Mouse (Mus musculus): Measurements from ENCODE around the gene Mrps36. TPM values are rescaled to one million over a fixed set of nuclear protein-coding genes. Genes with fewer than 3 reads are reported as not detected.
"Not testable (repeated sequence)": the region's sequence is repeated elsewhere in the genome, so short reads cannot be mapped to it uniquely, and the experiment has no call there.

Mrps36 gene
- total RNA-seq (2021), result 10 to 100 TPM; 51.6 to 52.8 TPM
- long read RNA-seq, transcript Mrps36-203 (4 exons, 701 nt), result major isoform, 29 of 32 reads
- long read RNA-seq, partial matches to known transcripts, result 0 of 32 reads
- long read RNA-seq, other reads (novel, unspliced or antisense), result 1 of 32 reads

DNA sequence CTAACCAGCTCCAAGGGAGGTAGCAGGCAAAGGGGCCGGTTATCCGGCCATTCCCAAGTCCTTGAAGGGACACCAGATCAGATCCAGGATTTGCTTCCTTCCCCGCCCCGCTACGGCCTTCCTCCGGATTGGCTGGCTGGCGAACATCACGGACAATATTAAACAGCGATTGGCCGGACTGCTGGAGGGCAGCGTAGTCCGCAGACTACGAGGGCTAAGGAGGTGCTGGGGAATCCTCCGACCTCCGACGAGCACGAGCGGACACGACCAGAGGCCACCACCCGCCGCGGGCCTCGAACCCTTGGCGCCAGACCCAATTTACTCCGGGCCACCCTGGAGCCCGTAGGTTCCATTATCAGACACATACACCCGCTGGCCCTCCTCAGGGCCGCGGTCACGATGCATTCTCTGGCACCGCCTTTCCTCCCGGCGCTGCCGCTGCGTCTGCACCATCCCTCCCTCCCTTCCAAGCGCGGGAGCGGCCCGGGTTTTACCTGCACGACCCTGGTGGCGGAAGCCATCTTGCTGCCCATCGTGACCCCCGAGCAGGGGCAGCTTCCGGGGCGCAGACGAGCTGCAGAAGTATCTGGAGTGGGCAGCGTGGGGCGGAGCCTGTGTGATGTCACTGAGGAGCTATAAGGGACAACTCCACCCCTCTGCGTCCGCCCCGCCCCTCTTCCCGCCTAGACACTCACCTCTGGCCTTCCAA lies at the start of gene Mrps36:
TSS of gene Mrps36 (minus strand) at position 624 of the 709 bp plus-strand sequence.
- peak; percentile 89 to 93 for DNase-seq (ENCODE audit: low spot score in 2 of 2)

DNA sequence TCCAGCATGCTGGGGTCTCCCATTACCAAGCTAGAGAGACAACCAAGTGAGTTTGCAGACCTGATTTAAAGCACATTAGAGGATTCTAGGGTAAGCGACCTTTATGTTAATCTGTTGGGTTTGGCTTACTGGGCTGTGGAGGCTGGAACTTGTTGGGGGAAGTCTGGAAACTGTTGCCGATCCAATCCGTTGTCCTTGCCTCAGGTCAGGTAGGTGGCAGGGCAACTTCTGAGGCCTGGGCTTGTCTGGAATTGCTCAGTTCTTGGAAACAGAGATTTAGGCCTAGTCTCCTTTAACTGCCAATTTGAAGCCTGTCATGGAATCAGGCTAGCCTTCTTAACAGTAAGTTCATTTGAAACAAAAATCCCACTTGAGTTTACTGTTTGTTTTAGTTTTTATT lies 44.6 kb upstream of the Mrps36 start:
- no peak for DNase-seq (ENCODE audit: low spot score in 2 of 2)

DNA sequence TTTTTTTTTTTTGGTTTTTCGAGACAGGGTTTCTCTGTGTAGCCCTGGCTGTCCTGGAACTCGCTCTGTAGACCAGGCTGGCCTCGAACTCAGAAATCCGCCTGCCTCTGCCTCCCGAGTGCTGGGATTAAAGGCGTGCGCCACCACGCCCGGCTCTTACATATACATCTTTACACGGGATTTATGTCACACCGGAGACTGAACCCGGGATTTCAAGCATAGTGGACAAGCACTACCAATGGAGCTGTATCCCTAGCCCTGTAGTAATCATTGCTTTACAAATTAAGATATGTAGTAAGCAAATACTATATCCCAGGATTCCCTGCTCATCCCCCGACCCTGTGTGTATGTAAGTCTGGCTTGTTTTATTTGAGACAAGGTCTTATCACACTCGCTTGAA lies 43.6 kb upstream of the Mrps36 start:
- not testable (repeated sequence) for DNase-seq (ENCODE audit: low spot score in 2 of 2)

DNA sequence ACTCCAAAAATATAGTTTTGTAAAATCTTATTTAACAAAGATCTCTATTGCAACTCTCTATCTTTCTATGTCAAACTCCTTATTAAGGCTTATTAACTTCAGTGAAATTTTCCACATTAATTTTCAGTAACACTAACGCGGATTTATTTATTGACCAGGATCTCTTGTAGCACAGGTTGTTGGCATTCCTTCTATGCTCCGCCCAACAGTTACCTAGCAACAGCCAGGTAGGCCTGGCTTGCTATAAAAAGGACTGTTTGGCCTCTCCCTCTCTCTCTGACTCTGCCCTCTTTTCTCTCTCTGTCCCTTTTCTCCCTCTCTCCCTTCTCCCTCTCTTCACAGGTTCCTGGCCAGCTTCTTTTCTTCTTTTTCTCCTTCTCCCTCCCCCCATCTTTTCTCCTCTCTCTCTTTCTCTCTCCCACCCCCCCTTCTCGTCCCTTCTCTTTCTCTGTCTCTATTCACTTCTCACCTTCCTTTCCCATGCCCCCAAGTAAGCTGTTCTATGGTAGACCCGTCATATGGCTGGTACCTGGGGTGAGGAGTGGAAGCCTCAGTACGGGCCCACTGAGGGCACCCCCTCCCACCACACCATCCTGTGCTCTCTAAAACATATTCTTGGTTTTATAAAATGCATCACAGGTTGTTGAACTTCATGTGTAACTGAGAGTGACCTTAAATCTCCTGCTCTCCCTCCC lies 43.0 kb upstream of the Mrps36 start:
- DNase-seq (ENCODE audit: low spot score in 2 of 2), result no peak

DNA sequence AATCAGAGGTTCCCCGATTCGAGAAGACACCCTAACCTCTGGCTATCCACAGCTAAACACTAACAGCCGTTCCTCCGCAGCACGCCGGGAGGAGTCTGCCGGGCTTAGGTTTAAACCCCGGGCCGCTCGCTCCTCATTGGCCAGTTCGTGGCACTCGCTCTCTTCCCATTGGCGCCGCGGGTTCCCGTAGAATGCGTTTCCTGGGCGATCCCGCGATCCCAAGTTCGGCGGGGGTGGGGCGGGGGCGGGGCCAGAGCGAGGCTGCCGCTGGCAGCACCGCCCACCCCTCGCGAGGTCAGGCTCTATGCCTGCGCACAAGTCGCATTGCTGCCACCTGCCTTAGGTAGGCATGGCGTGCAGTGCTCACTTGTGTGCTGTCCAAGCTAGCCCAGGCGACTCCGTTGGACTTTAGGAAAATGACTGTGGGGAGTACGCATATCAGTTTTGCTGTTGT lies 42.0 kb upstream of the Mrps36 start, which contains the start of gene Ccnb1:
TSS of gene Ccnb1 (minus strand) at position 157 of the 454 bp plus-strand sequence.
- peak; percentile 74 to 91 for DNase-seq (ENCODE audit: low spot score in 2 of 2)

DNA sequence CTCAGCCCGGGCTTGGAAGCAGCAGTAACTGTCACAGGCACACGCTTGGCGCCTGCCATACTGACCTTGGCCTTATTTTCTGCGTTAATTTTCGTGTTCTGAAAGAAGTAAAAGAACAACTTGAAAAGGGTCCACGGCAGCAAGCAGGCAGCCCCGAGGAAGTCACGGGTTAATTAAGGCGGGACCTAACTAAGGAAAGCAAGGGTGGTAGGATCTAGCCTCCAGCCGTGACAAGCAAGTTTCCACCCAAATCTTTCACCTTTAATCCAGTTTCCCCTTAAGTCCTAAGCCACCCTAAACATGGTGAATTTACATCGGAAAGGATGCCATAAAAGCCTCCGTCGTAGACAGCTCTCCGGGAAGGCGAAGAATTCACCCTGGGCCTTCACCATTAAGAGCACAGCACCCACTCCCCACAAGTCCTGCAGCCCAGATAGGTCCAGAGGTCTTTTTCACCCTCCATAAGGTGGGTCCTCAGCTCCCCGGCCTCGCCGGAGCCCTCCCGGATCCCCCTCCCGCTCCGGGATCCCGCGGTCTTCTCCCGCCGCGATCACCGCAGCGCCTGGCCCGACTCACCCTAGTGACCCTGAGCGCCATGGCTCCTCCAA lies 41.5 kb upstream of the Mrps36 start:
- DNase-seq (ENCODE audit: low spot score in 2 of 2), result no peak

DNA sequence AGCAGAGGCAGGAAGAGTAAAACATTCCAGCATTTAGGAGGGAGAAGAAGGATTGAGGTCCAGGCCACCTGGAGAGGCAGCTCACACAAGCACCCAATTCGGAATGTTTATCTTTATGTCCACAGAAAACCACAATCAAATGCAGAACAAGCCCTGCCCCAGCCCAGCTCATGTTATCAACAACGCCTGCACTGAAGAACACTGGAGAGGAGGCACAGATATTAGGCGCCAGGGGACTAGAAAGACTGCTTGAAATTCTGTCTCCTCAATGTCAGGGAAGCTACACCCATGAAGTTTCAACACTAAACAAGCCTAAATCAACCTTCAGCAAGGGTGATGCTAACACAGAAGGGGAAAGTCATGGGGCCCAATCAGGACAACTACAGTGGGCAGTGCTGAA lies 33.0 kb upstream of the Mrps36 start:
- DNase-seq (ENCODE audit: low spot score in 2 of 2), result no peak

DNA sequence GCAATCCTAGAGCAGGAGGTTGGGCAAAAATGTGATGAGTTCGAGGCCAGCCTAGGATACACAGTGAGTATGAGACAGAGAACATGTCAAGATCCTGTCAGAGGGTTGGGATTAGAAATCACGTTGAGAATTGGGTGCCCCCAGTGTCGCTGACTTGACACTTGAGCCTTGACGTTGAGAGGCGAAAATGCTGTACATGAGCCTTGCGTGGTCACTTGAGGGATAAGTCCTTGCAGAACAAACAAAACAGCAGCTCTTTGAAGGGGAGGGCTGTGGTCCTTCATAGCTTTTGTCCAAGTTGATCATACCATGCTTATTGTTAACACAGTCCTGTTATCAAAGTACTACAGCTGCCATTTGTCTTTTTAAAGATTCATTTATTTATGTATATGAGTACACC lies 32.3 kb upstream of the Mrps36 start:
- DNase-seq (ENCODE audit: low spot score in 2 of 2), result no peak

DNA sequence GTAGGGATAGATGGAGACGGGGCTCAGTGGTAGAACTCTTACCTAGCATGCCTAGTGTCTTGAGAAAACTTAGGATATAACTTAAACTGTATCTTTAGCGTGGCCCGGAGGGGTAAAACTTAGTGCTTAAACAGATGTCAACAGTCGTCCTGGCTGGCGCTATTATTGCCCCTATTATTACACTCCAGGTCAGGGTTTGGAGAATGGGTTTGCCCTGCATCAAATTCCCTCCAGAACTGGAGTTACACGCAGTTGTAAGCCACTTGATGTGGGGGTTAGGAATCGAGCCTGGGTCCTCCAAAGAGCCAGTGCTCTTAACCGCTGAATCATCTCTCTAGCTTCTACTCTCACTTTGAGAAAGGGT lies 31.6 kb upstream of the Mrps36 start:
- no peak for DNase-seq (ENCODE audit: low spot score in 2 of 2)

DNA sequence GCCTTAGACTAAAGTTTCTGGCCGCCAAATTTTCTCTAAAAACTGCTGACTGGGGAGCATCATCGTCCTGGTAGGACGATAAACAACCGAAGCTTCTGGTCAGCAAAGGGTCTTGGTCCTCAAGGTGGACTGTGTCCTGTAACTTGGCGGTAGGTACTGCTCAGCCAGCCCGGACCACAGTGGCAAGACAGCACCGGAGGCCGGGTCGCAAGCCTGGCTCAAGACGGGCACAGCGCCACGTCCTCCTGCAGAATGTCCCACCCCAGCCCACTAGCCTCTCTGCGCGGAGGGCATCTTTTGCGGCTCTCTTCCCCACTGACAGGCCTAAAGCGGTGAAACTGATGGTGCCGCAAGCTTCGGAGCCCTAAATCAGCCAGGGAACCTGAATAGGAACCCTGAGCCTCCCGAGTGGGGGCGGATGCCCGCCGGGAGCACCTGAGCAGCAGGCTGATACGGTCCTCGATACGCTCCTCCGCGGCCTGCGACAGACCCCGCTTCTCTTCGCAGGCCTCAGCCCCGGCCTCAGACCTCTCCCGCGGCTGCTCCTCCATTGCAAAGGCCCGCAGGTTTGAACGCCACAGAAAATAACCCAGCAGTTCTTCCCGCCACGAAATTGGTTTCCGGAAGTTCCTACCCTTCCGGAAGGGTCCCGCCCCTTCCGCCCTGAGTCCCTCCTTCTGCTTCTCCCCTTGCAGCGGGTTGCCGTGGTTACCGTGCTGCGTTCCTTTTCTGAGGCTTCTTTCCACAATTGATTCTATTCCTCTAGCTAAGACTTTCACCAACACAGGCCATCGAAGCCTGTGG lies 31.0 kb upstream of the Mrps36 start, which contains the start of gene Cenph:
TSS of gene Cenph (minus strand) at position 648 of the 804 bp plus-strand sequence.
- DNase-seq (ENCODE audit: low spot score in 2 of 2), result peak; percentile 68 to 84

DNA sequence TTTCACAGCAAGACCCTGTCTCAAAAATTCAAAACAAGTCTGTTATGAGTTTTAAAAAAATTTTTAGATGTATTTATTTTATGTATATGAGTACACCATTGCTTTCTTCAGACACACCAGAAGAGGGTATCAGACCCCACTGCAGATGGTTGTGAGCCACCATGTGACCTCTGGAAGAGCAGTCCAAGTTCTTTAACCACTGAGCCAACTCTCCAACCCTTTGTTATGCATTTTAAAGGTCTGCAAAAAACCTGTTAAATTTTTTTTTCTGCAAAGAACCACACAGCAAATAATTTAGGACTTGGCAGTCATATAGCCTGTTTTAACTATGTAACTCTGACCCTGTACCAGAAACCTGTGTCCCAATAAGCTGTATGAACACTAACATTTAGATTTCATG lies 30.2 kb upstream of the Mrps36 start:
- no peak for DNase-seq (ENCODE audit: low spot score in 2 of 2)

DNA sequence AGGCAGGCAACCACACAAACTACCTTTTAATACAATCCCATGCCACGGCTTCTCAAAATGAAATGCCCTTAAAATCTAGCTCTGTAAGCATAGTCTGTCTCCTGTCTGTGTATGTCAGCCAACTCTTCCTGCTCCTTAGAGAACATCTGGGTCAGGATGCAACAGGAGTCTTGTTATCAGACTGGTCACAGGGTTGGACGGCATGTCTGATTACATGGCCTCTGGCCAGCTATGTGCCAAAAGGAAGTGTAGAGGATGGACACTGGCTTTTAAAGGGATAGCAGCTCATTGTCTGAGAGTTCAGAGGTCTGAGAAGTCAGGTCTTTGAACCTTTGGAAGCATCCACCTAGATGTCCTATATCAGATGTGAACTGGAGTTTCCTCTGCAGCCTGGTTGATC lies 10.9 kb upstream of the Mrps36 start:
- no peak for DNase-seq (ENCODE audit: low spot score in 2 of 2)

DNA sequence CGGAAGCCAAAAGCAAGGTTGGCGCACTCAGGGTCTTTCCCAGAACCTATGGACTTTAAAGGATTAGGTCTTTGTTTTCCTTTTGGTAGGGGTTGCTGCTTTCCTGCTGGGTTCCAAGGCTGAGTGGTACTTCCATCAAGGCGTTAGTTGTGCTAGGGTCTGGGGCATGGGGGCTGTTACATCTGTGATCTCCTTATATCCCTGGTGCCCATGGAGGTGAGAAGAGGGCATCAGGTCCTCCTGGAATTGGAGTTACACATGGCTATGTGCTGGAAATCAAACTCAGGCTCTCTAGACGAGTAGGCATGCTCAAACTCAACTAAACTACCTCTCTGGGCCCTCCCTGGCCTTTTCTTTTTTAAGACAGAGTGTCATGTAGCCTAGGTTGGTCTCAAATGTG lies 9.7 kb upstream of the Mrps36 start:
- no peak for DNase-seq (ENCODE audit: low spot score in 2 of 2)

DNA sequence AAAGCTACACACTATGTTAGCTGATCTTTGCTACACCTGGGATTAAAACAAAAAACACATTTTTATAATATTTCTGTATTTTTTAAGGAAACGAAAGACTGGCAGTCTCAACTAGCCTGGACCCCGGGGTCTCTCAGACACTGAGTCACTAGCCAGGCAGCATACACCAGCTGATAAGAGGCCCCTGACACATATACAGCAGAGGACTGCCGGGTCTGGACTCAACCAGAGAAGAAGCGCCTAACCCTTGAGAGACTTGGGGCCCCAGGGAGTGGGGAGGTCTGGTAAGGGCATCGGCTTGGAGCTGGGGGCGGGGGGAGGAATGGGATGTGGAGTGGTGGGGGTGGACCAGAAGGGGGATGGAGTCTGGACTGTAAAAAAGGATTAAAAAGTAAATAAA lies 8.6 kb upstream of the Mrps36 start:
- no peak for DNase-seq (ENCODE audit: low spot score in 2 of 2)

DNA sequence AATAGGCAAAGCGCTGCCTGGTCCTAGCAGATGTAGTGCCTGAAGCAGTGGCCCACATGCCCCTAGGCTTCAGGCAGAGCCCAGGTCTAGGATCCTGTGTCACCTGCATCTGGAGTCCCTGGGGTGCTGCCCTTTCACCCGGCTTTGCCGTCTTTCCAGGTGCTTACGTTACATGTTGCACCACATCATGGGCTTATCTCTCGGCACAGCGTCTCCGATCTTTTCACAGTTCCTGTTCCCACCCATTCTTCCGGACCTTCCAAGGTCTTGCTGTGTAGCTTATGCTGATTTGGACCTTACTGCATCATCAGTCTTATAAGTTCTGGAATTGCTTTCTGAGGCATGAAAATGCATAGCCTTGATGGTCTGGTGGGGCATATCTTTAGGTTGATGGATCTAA lies 8.1 kb upstream of the Mrps36 start:
- DNase-seq (ENCODE audit: low spot score in 2 of 2), result no peak

DNA sequence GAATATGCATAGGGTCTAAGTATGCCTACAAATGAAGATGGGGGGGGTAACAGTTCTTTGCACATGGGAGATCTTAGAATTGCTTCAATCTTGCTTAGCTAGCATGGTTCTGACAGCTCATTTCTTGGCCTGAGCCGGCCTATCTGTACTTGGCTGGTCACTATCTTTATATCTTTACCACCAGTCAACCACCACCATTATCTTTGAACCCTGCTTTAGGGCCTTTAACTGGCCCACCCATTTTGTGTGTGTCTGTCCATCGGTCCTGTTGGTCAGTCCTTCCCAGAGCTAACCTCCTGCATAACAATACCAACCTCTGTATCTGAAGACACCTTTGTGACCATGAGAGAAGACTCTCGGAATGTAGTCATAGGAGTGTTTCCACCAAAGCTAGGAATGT lies 6.9 kb upstream of the Mrps36 start:
- no peak for DNase-seq (ENCODE audit: low spot score in 2 of 2)

DNA sequence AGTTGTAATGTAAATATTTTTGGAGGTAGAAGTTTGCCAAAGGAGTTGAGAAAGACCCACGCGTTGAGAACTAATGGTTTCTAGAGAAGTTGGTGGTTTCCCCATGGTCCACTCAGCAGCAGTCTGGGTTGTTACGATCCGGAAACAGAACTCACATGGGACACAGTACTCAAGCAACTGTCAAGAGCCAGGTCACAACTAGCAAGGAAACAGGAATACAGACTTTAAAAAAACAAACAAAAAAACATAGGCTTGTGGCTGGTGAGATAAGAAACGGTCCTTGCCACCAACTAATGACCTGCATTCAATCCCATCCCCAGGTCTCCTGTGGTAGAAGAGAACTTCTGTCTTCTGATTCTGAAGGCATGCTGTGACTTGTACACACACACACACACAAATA lies 6.3 kb upstream of the Mrps36 start:
- no peak for DNase-seq (ENCODE audit: low spot score in 2 of 2)

DNA sequence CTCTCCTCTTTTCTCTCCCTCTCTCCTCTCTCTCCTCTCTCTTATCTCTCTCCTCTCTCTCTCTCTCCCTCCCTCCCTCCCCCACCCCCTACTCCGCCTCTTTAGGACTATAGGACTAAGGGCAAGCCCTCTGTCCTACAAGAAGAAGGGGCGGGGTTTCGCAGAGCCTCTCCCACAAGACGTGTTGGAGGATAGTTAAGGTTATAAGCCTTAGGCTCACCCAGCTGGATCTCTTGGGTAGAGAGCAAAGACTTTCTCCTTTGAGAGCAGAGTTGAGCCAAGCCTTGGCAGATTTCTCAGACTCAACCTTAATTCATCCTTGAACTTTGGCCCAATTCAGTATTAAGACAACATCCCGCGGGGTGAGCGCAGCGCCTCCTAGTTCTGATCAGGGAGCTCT lies 4.2 kb upstream of the Mrps36 start:
- DNase-seq (ENCODE audit: low spot score in 2 of 2), result no peak

DNA sequence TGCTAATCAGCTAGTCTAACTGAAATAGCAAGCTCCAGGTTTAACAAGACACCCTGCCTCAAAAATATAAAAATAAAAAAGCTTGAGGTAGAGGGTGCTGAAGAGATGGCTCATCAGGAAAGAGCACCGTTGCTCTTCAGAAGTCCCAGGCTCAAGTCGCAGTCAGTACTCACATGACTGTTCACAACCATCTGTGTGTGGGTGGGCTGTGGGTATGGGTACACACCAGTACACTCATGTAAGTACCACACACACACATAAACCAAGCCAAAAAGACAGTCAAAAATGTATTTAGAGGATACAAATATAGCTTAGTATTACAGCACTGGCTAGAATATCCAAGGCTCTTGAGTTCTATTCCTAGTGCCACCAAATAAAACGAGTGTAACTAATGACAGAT lies 1.6 kb upstream of the Mrps36 start:
- DNase-seq (ENCODE audit: low spot score in 2 of 2), result peak in 1 of 2 experiments; percentile 73

DNA sequence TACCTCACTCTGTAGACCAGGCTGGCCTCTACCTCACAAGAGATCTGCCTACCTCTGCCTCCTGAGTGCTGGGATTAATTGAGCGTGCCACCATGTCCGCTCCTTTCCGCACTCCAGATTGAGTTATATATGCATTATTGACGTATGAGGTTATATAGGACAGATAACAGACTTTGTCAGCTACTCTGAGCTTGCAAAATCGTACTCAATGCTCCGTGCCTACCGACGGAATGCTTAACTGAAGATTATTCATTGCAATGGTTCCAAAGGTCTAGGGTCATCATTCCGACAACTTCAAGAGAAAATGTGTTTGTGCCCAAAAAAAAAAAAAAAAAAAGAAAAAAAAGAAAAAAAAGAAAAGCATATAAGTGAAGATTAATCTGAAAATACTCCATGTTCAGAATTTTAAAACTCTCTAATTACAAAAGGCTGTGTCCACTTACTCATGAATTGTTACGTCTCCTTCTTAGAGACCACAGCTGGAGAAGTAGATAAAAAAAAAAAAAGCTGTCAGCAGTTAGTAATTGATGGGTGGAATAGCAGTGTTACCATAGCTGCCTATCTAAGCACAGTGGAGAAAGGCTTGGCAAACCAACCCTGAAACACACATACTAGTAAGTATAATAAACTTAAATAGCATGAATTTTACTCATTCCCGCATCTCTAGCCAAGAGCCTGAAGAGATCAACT lies 968 bp downstream of the Mrps36 start:
- DNase-seq (ENCODE audit: low spot score in 2 of 2), result no peak

DNA sequence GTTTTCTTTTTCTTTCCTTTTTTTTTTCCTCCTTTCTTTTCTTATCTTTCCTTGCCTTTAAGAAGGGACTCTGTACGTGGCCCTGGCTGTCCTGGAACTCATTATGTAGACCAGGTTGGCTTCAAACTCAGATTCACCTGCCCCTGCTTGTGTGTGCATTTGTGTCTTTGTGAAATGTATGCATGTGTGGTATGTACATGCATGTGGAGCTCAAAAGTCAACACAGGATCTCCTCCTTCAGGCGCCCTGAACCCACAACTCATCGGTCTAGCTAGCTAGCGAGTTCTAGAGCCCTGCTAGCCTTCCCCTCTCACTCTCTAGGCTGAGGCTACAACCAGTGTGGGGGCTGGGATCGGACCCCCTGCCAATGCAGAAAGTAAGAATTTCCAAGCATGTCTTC lies 1.6 kb downstream of the Mrps36 start:
- no peak for DNase-seq (ENCODE audit: low spot score in 2 of 2)

Data from layer of hippocampus, adult 18-20 months (tissue).